Mouse (Mus musculus): ENCODE data around the gene Arhgap42.

Arhgap42 gene

GRCm38 (mm10) chr9:9144301-9145121 lies 94.4 kb downstream of the Arhgap42 start:
- in situ Hi-C loops (cut with MboI; ENCODE audit: low sequenced_read_pairs) = no loop called here

- in situ Hi-C loops (cut with MboI; ENCODE audit: low sequenced_read_pairs) = no loop called here
These were observed 95.8 kb downstream of the Arhgap42 start for GRCm38 (mm10) chr9:9143102-9143501.

GRCm38 (mm10) chr9:9142561-9142960 lies 96.3 kb downstream of the Arhgap42 start:
- in situ Hi-C loops (cut with MboI; ENCODE audit: low sequenced_read_pairs) = no loop called here

- in situ Hi-C loops (cut with MboI; ENCODE audit: low sequenced_read_pairs) = no loop called here
These were observed 96.8 kb downstream of the Arhgap42 start for GRCm38 (mm10) chr9:9142144-9142543.

GRCm38 (mm10) chr9:9128996-9129694 lies 109.8 kb downstream of the Arhgap42 start:
- in situ Hi-C loops (cut with MboI; ENCODE audit: low sequenced_read_pairs) = no loop called here

- in situ Hi-C loops (cut with MboI; ENCODE audit: low sequenced_read_pairs) = no loop called here
These were observed 111.7 kb downstream of the Arhgap42 start for GRCm38 (mm10) chr9:9127041-9127755.

- in situ Hi-C loops (cut with MboI; ENCODE audit: low sequenced_read_pairs) = no loop called here
These were observed 114.7 kb downstream of the Arhgap42 start for GRCm38 (mm10) chr9:9124156-9124555.

GRCm38 (mm10) chr9:9114266-9114665 lies 124.6 kb downstream of the Arhgap42 start:
- in situ Hi-C loops (cut with MboI; ENCODE audit: low sequenced_read_pairs) = no loop called here

GRCm38 (mm10) chr9:9113847-9114246 lies 125.1 kb downstream of the Arhgap42 start:
- in situ Hi-C loops (cut with MboI; ENCODE audit: low sequenced_read_pairs) = no loop called here

- in situ Hi-C loops (cut with MboI; ENCODE audit: low sequenced_read_pairs) = no loop called here
These were observed 126.0 kb downstream of the Arhgap42 start for GRCm38 (mm10) chr9:9112921-9113320.

GRCm38 (mm10) chr9:9107697-9108096 lies 131.2 kb downstream of the Arhgap42 start:
- in situ Hi-C loops (cut with MboI; ENCODE audit: low sequenced_read_pairs) = no loop called here

- in situ Hi-C loops (cut with MboI; ENCODE audit: low sequenced_read_pairs) = no loop called here
These were observed 134.1 kb downstream of the Arhgap42 start for GRCm38 (mm10) chr9:9104761-9105160.

- in situ Hi-C loops (cut with MboI; ENCODE audit: low sequenced_read_pairs) = no loop called here
These were observed 136.8 kb downstream of the Arhgap42 start for GRCm38 (mm10) chr9:9102158-9102514.

GRCm38 (mm10) chr9:9101482-9102157 lies 137.3 kb downstream of the Arhgap42 start:
- in situ Hi-C loops (cut with MboI; ENCODE audit: low sequenced_read_pairs) = no loop called here

- in situ Hi-C loops (cut with MboI; ENCODE audit: low sequenced_read_pairs) = no loop called here
These were observed 137.8 kb downstream of the Arhgap42 start for GRCm38 (mm10) chr9:9101055-9101454.

- in situ Hi-C loops (cut with MboI; ENCODE audit: low sequenced_read_pairs) = no loop called here
These were observed 141.1 kb downstream of the Arhgap42 start for GRCm38 (mm10) chr9:9097835-9098234.

- in situ Hi-C loops (cut with MboI; ENCODE audit: low sequenced_read_pairs) = no loop called here
These were observed 142.1 kb downstream of the Arhgap42 start for GRCm38 (mm10) chr9:9096761-9097160.

- in situ Hi-C loops (cut with MboI; ENCODE audit: low sequenced_read_pairs) = no loop called here
These were observed 145.8 kb downstream of the Arhgap42 start for GRCm38 (mm10) chr9:9093096-9093495.

GRCm38 (mm10) chr9:9083441-9083840 lies 155.5 kb downstream of the Arhgap42 start:
- in situ Hi-C loops (cut with MboI; ENCODE audit: low sequenced_read_pairs) = no loop called here

GRCm38 (mm10) chr9:9052920-9053319 lies 186.0 kb downstream of the Arhgap42 start:
- in situ Hi-C loops (cut with MboI; ENCODE audit: low sequenced_read_pairs) = no loop called here

- in situ Hi-C loops (cut with MboI; ENCODE audit: low sequenced_read_pairs) = no loop called here
These were observed 187.7 kb downstream of the Arhgap42 start for GRCm38 (mm10) chr9:9051184-9051583.
